Mouse (Mus musculus) cerebellum, adult 2 months (tissue): ENCODE data around the gene Tom1l1. TPM values are rescaled to one million over a fixed set of nuclear protein-coding genes. Genes with fewer than 3 reads are reported as not detected.

Experiments
- DNase-seq, 2 experiments: peaks; one replicate each; pipeline ENCODE4 v3.0.0; 2021
- H3K27ac ChIP-seq: fragments of 200-500 bp; 2 replicates; pipeline ENCODE4 v1.5.1; 2012; ENCODE audit warnings: low read length, control low read depth, inconsistent platforms; ENCODE audit not compliant: insufficient read depth
- H3K27me3 ChIP-seq: fragments of 200-500 bp; 2 replicates; pipeline ENCODE4 v1.6.1; 2012; ENCODE audit warnings: inconsistent platforms, mild to moderate bottlenecking, low read length, moderate library complexity; ENCODE audit not compliant: control insufficient read depth, insufficient read depth
- H3K4me1 ChIP-seq: fragments of 200-500 bp; 2 replicates; pipeline ENCODE4 v1.6.1; 2011; ENCODE audit warnings: low read length; ENCODE audit not compliant: control insufficient read depth, insufficient read depth
- H3K4me3 ChIP-seq: fragments of 200-500 bp; replicated peaks from 2 replicates; pipeline ENCODE3; 2011; ENCODE audit warnings: mild to moderate bottlenecking, low read depth, low read length, control low read depth; ENCODE audit not compliant: insufficient read depth
- CTCF ChIP-seq: fragments of 200-500 bp; IDR thresholded peaks from 2 replicates; pipeline ENCODE4 v1.5.1; 2011; ENCODE audit warnings: low read depth, mild to moderate bottlenecking, control low read depth, low read length, moderate library complexity, borderline replicate concordance; ENCODE audit not compliant: insufficient read depth
- POLR2A ChIP-seq: fragments of 200-500 bp; IDR thresholded peaks from 2 replicates; pipeline ENCODE4 v1.6.1; 2011; ENCODE audit warnings: low read length, control low read depth, borderline replicate concordance; ENCODE audit not compliant: insufficient read depth
- WGBS: fragments of 180-500 bp; shearing (Covaris S2); methylation state at CpG from one replicate; pipeline ENCODE4 v1.1.7; 2018; 5-methylcytosine and 5-hydroxymethylcytosine counted together
- polyA plus RNA-seq: library from polyadenylated mRNA; depleted of rRNA; stranded (reverse); fragments of >200 nt; gene quantifications from 2 replicates; pipeline ENCODE4 v1.2.3, GENCODE M21; 2012

Gene Tom1l1
- polyA plus RNA-seq, 1 experiment = 17.3 TPM

DNA sequence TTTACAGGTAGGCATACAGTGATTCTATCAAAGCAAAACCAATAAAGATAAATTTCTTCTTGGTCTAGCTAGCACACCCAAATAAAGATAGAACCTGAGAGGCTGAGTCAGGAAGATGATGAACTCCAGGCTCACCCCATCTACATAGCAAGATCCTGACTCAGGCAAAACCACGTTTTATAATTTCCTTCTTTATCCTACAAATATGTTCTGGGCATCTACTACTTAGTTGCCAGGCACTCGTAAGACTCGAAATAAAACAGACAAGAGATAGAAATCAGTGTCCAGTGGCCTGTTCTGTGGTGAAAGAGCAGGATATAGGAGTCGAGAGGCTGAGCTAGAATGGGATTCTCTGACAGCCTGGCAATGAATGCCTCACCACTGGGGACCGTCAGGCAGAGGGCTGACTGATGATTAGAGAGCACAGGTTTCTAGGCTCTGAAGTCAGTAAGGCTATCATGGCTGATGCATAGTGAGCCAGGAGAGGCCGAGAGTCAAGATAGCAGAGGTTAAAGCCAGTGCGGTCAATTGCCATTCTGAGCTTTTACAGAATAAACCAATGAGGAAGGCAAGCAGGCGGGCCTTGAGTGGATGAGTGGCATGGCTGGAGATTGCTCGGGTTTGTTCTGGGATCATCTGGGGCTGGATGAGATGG lies 37.8 kb downstream of the Tom1l1 start:
- Histone ChIP-seq H3K4me3 (no peak overlapping the region), H3K27me3 (no peaks in the 10 kb centered on the region), H3K27ac (no peak overlapping the region), H3K4me1 (no peaks in the 10 kb centered on the region)
- TF ChIP-seq CTCF (no peak), POLR2A (no peak)
- 86% methylated on average over 9 of the region's 9 CpGs for WGBS
- no peak for DNase-seq

DNA sequence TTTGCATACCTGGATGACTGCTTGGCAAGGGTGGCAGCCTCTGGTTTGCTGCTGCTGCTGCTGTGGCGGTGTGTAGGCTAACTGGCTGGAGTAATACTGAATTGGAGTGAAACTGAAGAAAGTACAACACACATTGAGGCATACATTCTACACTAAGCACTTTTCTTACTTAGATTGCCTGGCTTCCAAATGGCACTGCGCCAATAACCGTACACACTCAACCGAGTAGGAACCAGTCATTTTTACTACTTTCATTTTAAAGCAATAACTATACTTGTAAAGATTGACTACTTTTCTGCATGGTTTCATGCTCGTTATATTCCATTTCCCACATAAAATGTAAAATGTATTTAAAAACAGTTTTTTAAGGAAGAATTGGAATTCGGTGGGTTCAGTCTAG lies 38.4 kb downstream of the Tom1l1 start:
- H3K4me3 ChIP-seq = no peak overlapping the region
- TF ChIP-seq CTCF = no peak
- no peak for TF ChIP-seq POLR2A
- no peak overlapping the region for H3K27ac ChIP-seq
- DNase-seq = no peak
- no peaks in the 10 kb centered on the region for H3K27me3 ChIP-seq
- H3K4me1 ChIP-seq = no peaks in the 10 kb centered on the region
- 73% methylated on average over 6 of the region's 6 CpGs for WGBS

DNA sequence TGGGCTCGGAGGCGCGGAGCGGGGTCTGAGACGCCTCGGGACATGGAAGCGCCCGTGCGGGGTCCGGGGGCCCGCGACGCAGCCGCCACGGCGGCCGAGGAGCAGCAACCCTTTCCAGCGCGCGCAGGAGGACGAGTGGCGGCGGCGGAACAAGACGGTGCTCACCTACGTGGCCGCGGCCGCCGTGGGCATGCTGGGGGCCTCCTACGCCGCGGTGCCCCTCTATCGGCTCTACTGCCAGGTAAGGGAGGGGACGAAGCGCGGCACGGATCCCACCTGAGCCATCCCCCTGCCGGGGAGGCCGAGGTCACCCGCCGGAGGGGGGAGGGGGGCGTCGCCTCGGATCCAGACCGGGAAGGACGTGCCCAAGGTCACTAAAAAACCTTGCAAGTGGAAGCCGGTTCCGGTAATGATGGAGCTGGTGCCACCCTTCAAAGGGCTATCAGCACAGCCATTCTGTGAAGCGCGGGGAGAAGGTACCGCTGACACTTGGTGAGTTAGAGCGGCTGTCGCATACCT lies 49.8 kb downstream of the Tom1l1 start:
- TF ChIP-seq CTCF (no peak), POLR2A (no peak)
- Histone ChIP-seq H3K27me3 (no peaks in the 10 kb centered on the region), H3K4me1 (no peaks in the 10 kb centered on the region), H3K27ac (peak overlapping the region; percentile 90), H3K4me3 (peak overlapping the region; percentile 89)
- DNase-seq = peak in 1 of 2 experiments; percentile 57
- under 1% methylated on average over 52 of the region's 54 CpGs for WGBS

GRCm38 (mm10) chr11:90637440-90638311 lies 50.5 kb downstream of the Tom1l1 start, which contains the start of the genes Stxbp4 and Cox11:
Gene Stxbp4, minus strand, starts transcription at chr11:90638084.
Gene Cox11, plus strand, starts transcription at chr11:90638173.
- Histone ChIP-seq H3K27me3 (no peaks in the 10 kb centered on the region), H3K4me3 (peak within 1 kb of the TSS; percentile 89), H3K27ac (peak within 1 kb of the TSS; percentile 90), H3K4me1 (no peaks in the 10 kb centered on the region)
- under 1% methylated on average over 48 of the region's 48 CpGs for WGBS
- peak; percentile 94 to 95 for DNase-seq
- TF ChIP-seq CTCF = peak; percentile 37; the same call in 1 of the 2 replicates
- TF ChIP-seq POLR2A = peak; percentile 74

DNA sequence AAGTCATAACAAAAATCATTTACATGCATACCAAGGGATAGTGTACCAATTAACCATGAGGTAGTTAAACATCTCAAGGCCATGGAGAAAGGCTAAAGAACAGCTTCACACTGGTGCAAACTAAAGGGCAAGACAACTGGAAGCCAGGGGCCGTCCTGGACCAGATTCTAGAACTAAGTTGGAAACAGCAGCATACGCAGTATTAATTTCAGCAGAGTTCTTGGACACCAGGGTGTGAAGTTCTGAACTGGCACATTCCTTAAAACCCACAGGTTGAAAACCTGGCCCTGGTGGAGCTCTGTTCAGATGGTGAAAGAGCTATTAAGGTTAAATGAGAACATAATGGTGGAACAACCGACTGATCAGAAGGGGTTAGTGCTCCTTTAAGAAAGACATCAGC lies 53.5 kb downstream of the Tom1l1 start:
- no peak overlapping the region for H3K4me3 ChIP-seq
- TF ChIP-seq POLR2A = no peak
- no peak for TF ChIP-seq CTCF
- no peak for DNase-seq
- H3K27ac ChIP-seq = no peak overlapping the region
- H3K27me3 ChIP-seq = no peaks in the 10 kb centered on the region
- 80% methylated on average over 3 of the region's 3 CpGs for whole genome bisulfite sequencing
- no peaks in the 10 kb centered on the region for H3K4me1 ChIP-seq

DNA sequence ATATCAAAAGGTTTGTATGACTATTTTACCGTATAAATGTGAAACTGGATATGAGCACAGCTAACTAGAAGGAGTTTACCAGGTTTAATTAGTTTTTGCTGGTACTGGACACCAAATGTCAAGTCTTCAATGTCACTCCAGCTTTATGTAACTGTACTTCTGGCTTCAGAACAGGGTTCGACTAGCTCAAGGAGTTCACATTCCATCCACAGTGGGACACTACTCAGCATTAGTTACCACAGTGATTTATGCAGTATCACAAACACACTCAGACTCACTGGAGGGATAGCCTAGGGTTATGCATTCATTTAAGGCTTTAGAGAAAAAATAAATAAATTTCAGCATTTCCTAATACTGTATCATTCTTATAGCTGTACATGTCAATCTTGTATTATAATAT lies 55.7 kb downstream of the Tom1l1 start:
- H3K4me3 ChIP-seq = no peak overlapping the region
- H3K27ac ChIP-seq = no peak overlapping the region
- no peak for TF ChIP-seq CTCF
- no peak for TF ChIP-seq POLR2A
- no peaks in the 10 kb centered on the region for H3K4me1 ChIP-seq
- no peaks in the 10 kb centered on the region for H3K27me3 ChIP-seq
- 71% methylated on average over 2 of the region's 2 CpGs for WGBS
- DNase-seq = no peak

DNA sequence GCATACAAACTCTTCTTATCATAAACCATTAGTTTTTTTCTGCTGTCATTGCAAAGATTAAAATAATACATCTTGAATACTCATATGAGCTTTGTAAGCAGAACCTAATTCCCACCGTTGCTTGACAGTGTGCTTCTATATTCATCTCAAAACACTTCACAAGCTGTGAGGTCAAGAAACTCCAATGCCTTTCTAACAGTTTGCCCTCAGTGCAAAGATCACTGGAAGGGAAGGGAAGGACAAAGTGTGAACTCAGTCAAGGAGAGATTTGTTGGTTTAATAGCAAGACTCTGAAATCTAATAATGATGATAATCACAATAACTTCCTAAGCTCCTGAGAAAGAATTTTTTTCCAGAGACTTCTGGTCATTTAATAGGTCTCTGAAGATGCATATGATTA lies 60.4 kb downstream of the Tom1l1 start:
- Histone ChIP-seq H3K27ac (no peak overlapping the region), H3K27me3 (no peaks in the 10 kb centered on the region), H3K4me3 (no peak overlapping the region), H3K4me1 (no peaks in the 10 kb centered on the region)
- no peak for DNase-seq
- TF ChIP-seq CTCF (no peak), POLR2A (no peak)
- 88% methylated on average over 1 of the region's 1 CpGs for WGBS

DNA sequence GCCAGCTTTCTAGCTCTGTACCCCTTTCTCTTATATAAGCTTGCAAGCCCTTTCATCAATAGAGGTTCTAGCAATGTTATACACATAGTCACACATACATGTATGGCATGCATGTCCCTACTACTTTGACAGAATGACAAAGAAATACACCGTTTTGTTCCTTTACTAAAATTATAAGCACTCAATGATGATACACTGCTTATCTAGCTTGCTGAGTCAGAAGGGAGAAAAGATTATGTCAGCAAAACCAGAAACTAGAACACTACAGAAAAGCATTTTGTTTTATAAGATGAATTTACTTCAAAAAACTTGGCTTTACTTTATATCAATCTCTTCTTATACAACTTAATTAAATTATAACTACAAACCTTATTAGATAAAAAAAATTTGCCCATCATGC lies 63.0 kb downstream of the Tom1l1 start:
- TF ChIP-seq POLR2A (no peak), CTCF (no peak)
- DNase-seq = no peak
- Histone ChIP-seq H3K4me1 (no peaks in the 10 kb centered on the region), H3K27ac (no peak overlapping the region), H3K4me3 (no peak overlapping the region), H3K27me3 (no peaks in the 10 kb centered on the region)
- WGBS = 88% methylated on average over 1 of the region's 1 CpGs
